Mouse (Mus musculus) mouse embryonic stem cell (cell line): ENCODE measurements at regions not wholly inside any gene's neighbourhood (a gene's known extent, or its start where the extent isn't known, plus 50 kb on each side); places are given as distances from the start of the nearest gene placed in this dataset.

Experiments used
- in situ Hi-C, 2 experiments: fragments of 300-500 bp; cut with MboI; formaldehyde crosslinking; loops; 1 replicate in 1 of 2; 3 replicates in 1 of 2; pipeline ENCODE4 v1.14.3; 2019 to 2020; ENCODE audit warnings: low sequenced_read_pairs in 2 of 2, low pct_unique_long_range_greater_than_20kb in 1 of 2, mixed read lengths in 1 of 2; ENCODE audit not compliant: unreplicated experiment in 1 of 2

DNA sequence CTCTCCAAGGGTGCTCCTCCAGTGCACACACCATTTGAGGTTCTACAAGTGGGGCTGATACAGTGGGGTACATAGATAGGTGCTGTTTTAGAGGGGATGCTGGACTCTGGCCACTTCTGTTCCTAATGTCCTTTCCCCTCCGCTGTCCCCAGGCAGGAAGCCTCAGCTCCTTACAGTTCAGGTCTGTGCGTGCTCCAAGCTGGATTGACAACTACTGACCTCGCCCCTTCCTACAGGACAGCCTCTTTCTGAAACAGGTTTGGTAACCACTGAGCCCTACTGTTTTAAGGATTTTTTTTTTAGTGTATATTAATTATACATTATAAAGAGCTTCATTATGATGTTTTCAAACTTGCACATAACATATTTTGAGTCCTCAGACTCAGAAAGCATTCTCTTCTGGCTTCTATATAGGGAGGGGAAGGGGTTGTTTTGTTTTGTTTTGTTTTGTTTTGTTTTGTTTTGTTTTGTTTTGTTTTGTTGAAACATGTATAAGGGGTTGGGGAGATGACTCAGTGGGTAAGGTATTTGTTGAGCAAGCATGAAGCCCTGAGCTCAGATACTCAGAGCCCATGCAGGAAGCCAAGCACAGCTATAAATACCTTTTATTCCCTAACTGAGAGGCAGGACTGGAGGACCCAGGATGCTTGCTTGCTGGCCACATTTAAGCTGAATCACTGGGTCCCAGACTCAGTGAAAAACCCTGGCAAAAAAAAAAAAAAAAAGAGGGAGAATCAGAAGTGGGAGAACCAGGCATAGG, 81.4 kb upstream of the Hand1 start:
- in situ Hi-C loops, result loop anchor here in 1 of 2 experiments (10.0 kb wide), 1 partner anchor 89 kb away; no protein-coding TSS in a partner anchor

DNA sequence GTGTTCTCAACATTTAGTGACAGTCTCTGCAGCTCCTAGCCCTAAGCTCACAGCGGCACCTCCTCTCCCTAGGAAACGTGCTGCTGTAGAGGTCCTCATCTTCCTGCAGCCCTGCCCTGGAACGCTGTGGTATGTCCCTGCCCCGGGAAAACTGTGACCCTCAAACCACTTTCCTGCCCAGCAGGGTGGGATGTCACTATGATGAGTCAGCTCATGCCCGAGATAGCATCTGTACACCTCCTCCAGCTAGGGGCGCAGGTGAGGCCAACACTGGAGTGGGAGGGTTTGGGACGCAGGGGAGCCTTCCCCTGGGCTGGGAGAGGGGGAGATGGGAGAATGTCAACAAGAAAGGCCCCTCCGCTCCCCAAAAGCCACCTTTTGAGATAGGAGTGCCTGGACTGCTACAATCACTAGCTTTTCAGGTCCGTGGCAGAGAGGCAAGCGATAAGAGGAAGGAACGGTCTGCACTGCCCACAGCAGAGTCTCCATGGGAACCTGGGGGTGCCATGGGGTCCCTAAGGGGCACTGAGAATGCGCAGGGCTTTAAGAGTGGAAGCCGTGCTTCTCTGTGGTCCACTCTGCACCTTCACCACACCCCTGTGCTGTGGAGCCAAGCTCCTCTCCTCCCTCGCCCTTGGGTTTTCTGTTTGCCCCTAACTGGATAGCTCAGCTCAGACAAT, 80.5 kb upstream of the Hand1 start:
- in situ Hi-C loops, result loop anchor here in 1 of 2 experiments (10.0 kb wide), 1 partner anchor 88 kb away; no protein-coding TSS in a partner anchor

DNA sequence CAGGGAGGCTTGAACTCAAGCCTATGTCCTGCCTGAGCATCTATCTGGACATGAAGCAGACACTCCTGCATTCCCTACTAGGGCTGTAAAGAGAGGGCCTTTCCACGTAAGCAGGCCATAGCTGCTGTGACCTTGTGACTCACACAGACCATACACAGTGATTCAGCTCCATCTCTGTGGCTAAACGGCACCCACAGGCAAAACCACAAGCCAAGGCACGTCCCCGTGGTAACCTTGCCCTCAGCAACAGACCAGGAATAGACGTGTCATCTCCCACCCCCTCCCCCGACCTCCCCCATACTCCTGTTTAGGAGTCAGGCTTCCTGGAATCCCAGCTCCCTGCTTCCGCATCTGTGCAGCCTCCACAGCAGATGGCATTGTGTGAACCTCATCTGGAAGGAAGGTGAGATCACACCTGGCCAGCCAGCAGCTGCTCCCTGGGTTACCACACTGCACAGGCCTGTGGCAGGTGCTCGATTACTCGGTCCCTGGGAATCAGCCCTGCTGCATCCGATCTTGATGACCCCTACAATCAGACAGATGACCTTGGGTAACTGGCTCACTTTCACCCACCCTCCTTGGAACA, 79.2 kb upstream of the Hand1 start:
- in situ Hi-C loops, result loop anchor here in 1 of 2 experiments (10.0 kb wide), 1 partner anchor 87 kb away; no protein-coding TSS in a partner anchor

DNA sequence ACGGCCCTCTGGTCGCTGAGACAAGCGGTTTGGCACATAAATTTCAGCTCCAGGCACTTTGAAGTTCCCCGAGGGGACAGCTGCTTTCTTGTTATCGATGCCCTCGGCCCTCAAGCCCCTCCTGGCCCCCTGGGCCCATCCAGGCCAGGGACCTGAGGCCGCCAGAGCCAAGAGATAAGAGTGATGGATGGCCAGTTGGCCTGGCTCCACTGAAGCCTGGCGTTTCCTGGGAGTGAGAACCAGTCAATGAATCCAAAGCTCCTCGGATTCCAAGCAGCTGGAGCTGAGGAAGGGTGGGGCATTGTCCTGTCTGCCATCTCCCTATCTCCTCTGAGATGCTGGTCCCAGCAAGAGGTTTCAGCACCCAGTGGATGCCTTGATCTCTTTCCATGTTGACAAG, 71.6 kb upstream of the Hand1 start:
- in situ Hi-C loops, result no loop called here

DNA sequence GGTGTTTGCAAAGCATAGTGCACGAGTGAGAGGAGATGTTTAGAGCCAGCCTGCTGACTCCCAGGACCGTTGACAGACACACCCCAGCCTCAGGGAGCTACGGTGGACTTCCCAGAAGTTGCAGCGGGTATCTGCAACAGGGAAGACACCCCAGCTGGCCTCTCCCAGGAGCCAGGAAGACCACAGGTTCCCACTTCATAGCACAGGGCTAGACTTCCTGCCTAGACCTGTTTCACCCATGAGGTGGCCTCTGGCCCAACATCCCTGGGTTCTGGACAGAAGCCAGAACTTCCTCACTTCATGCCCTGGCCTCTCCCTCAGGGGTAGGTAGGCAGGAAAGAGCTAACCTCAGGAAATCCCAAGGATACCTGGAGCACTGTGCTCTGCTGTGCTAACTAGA, 66.7 kb upstream of the Hand1 start:
- in situ Hi-C loops, result no loop called here

DNA sequence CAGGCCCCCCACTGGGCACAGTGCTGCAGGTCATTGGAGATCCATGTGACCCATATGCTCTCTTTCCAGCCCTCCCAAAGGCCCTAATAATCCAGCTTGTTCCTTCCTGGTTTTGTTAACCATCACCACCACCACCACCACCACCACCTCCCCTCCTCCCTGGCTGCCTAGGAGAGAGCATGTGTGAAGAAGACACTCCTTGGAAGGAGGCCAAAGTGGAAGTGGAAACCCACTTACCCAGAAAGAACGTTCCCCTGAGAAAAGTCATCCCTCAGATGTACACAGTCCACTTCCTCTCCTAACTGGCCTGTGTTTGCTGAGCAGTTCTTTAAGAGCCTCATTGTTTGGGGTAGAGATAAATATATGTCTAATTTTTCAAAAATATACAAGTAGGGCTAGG, 62.9 kb upstream of the Hand1 start:
- in situ Hi-C loops, result no loop called here

DNA sequence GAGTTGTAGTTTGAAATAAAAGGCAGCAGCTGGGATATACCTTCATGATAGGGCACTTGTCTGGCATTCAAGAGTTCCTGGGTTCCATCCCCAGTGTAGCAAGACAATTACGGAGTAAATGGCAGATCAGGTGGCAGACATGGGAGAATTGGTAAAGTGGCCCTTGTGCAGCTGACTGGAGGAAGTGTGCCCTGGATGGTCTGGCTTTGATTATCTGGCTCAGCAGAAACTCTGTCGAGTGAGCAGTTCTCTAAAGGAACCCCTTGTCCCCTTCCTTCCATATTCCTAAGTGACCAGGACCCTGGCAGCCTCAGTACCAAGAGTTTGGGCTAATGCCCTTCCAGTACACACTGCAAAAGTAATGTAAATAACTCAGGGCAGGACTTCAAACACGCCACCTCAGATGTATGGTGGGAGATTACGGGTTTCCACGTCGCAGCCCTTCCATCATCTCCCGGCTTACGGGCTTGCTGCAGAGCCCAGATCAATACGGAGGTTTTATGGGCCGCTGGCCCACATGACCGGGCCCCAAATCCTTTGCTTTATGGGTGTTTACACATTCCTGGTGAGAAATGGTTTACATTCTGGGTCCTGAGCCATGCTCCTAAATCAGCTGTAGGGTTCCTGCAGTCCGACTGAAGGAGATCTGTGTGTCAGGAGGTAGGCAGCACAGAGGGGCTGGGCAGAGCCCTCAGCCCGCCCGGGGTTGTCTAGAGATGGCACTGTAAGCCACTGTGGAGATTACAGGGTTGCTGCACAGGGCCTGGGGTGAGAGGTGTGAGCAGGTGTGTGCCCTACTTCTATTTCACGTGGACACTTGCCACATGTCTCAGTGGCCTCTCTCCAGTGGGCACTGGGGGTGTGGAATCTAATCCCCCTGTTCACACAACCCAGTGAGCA, 50.4 kb upstream of the Hand1 start:
- in situ Hi-C loops, result no loop called here
